Mouse (Mus musculus): Measurements from ENCODE around the gene Shroom3.

Shroom3 gene

GRCm38 (mm10) chr5:92810922-92811533 is 127.8 kb downstream of the Shroom3 start:
- DNase-seq: no peak

- DNase-seq: no peak
Observed at GRCm38 (mm10) chr5:92811761-92812160, 128.5 kb downstream of the Shroom3 start.

GRCm38 (mm10) chr5:92812936-92813335 is 129.7 kb downstream of the Shroom3 start:
- DNase-seq: peak in 1 of 2 experiments; percentile 5

- DNase-seq: no peak
Observed at GRCm38 (mm10) chr5:92813562-92813961, 130.3 kb downstream of the Shroom3 start.

- no peak for DNase-seq
Observed at GRCm38 (mm10) chr5:92814621-92815020, 131.4 kb downstream of the Shroom3 start.

GRCm38 (mm10) chr5:92817122-92817822 is 134.0 kb downstream of the Shroom3 start:
- no peak for DNase-seq

- DNase-seq: no peak
Observed at GRCm38 (mm10) chr5:92821370-92821769, 138.1 kb downstream of the Shroom3 start.

GRCm38 (mm10) chr5:92823495-92823894 is 140.3 kb downstream of the Shroom3 start:
- DNase-seq: no peak

- DNase-seq: no peak
Observed at GRCm38 (mm10) chr5:92824304-92825009, 141.2 kb downstream of the Shroom3 start.

- no peak for DNase-seq
Observed at GRCm38 (mm10) chr5:92830391-92830790, 147.2 kb downstream of the Shroom3 start.

GRCm38 (mm10) chr5:92834513-92834912 is 151.3 kb downstream of the Shroom3 start:
- no peak for DNase-seq

- no peak for DNase-seq
Observed at GRCm38 (mm10) chr5:92837311-92837710, 154.1 kb downstream of the Shroom3 start.

- no peak for DNase-seq
Observed at GRCm38 (mm10) chr5:92838351-92838784, 155.1 kb downstream of the Shroom3 start.

- no peak for DNase-seq
Observed at GRCm38 (mm10) chr5:92839314-92839713, 156.1 kb downstream of the Shroom3 start.

- DNase-seq: no peak
Observed at GRCm38 (mm10) chr5:92841474-92841873, 158.2 kb downstream of the Shroom3 start.

GRCm38 (mm10) chr5:92842417-92842816 is 159.2 kb downstream of the Shroom3 start:
- DNase-seq: no peak

- no peak for DNase-seq
Observed at GRCm38 (mm10) chr5:92842881-92843280, 159.6 kb downstream of the Shroom3 start.

GRCm38 (mm10) chr5:92843850-92844785 is 160.9 kb downstream of the Shroom3 start:
- no peak for DNase-seq

- DNase-seq: no peak
Observed at GRCm38 (mm10) chr5:92849743-92850142, 166.5 kb downstream of the Shroom3 start.

GRCm38 (mm10) chr5:92850925-92851324 is 167.7 kb downstream of the Shroom3 start:
- DNase-seq: no peak

GRCm38 (mm10) chr5:92854983-92855382 is 171.7 kb downstream of the Shroom3 start:
- no peak for DNase-seq

GRCm38 (mm10) chr5:92856346-92856745 is 173.1 kb downstream of the Shroom3 start:
- DNase-seq: peak; percentile 21 to 28

GRCm38 (mm10) chr5:92857177-92857576 is 173.9 kb downstream of the Shroom3 start:
- peak; percentile 21 to 30 for DNase-seq

Measured in cerebellum, adult 18-20 months (tissue).